Mouse (Mus musculus): ENCODE data around the gene Efcc1. TPM values are rescaled to one million over a fixed set of nuclear protein-coding genes. Genes with fewer than 3 reads are reported as not detected.

Efcc1 gene
- polyA plus RNA-seq, 1 experiment = 3.0 TPM

DNA sequence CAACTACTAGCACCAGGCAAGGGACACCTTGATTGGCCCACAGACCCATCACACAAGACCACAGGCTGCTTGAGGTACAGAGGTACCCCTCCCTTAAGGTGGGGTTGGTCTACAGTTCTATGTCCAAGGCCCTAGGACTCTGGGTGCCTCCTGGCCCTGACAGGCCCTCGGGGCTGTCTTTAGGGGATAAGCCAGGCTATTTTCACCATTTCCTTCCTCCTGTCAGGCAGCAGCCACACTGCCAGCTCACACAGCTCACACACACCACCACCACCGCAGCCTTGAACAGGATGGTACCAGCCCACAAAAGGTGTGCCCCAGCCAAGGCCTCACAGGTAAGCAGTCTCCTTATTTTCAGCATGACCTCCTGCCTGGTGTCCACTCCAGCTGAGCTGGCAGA is 47.2 kb downstream of the Efcc1 start, which contains the start of gene Gp9:
Gene Gp9, plus strand, starts transcription at position 231 of the 400 bp plus-strand sequence.
- H3K4me3 ChIP-seq (ENCODE audit: insufficient read depth, low read depth, low read length) = no peak within 1 kb of the TSS
- TF ChIP-seq CTCF (conservative IDR thresholded peaks at IDR 0.05; ENCODE audit: insufficient read depth, insufficient read length, low read depth, low read length) (no peak), POLR2A (IDR thresholded peaks at IDR 0.05; ENCODE audit: low read depth, low read length) (no peak)
- no peaks in the 10 kb centered on the region for H3K27me3 ChIP-seq (replicated peaks; ENCODE audit: control insufficient read depth, insufficient read depth, low read length)
- H3K4me1 ChIP-seq (ENCODE audit: control insufficient read depth, insufficient read depth, low read length) = peaks cover 3% of the 10 kb centered on the region; the same call in 1 of the 2 replicates
- no peak within 1 kb of the TSS for H3K27ac ChIP-seq (ENCODE audit: insufficient read depth, low read depth, low read length)
- no peak for DNase-seq
- 36% methylated on average over 2 of the region's 2 CpGs for WGBS
- no peaks in the 10 kb centered on the region for H3K36me3 ChIP-seq (ENCODE audit: control insufficient read depth, insufficient read depth, low read length)

DNA sequence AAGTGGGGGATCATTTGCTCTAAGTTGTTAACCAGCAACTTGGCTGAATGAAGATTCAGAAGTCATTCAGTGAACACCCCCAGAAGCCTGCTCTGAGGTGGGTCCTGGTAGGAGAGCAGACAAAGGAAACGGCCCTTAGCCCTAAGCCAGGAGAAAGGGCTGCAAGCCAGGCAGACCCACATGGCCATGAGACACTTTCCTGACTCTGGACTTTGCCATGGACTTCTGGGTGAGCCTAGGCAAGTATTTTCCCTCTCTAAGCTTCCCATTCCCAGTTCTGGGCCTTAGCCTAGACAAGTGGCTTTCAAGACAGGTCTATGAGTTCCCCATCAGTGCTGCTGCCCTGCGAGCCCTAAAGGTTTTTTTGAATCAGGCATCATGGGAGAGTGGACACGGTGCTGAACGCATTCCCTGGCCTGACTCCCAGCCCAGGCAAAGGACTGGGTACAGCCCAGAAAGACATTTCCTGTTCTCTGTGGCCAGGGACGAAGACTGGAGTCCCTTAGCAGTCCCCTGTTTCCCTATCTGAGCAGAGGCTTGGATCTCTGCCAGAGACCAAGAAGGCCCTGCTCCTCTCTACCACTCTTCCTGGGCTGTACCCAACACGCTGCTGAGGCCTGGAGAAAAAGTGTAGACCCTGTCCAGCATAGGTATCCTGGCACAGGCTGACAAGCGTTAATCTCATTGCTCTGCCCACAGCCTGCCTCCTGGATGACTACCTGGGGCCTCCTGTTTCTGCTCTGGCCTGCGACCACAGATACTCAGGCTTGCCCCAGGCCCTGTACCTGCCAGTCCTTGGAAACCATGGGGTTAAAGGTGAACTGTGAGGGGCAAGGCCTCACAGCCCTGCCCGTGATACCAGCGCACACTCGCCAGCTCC is 47.9 kb downstream of the Efcc1 start:
- WGBS = 55% methylated on average over 11 of the region's 11 CpGs
- Histone ChIP-seq H3K27me3 (replicated peaks; ENCODE audit: control insufficient read depth, insufficient read depth, low read length) (no peaks in the 10 kb centered on the region), H3K36me3 (ENCODE audit: control insufficient read depth, insufficient read depth, low read length) (no peaks in the 10 kb centered on the region), H3K4me1 (ENCODE audit: control insufficient read depth, insufficient read depth, low read length) (peaks cover 3% of the 10 kb centered on the region; the same call in 1 of the 2 replicates), H3K27ac (ENCODE audit: insufficient read depth, low read depth, low read length) (no peak overlapping the region), H3K4me3 (ENCODE audit: insufficient read depth, low read depth, low read length) (no peak overlapping the region)
- peak; percentile 47 for DNase-seq
- TF ChIP-seq CTCF (conservative IDR thresholded peaks at IDR 0.05; ENCODE audit: insufficient read depth, insufficient read length, low read depth, low read length) (no peak), POLR2A (IDR thresholded peaks at IDR 0.05; ENCODE audit: low read depth, low read length) (no peak)

DNA sequence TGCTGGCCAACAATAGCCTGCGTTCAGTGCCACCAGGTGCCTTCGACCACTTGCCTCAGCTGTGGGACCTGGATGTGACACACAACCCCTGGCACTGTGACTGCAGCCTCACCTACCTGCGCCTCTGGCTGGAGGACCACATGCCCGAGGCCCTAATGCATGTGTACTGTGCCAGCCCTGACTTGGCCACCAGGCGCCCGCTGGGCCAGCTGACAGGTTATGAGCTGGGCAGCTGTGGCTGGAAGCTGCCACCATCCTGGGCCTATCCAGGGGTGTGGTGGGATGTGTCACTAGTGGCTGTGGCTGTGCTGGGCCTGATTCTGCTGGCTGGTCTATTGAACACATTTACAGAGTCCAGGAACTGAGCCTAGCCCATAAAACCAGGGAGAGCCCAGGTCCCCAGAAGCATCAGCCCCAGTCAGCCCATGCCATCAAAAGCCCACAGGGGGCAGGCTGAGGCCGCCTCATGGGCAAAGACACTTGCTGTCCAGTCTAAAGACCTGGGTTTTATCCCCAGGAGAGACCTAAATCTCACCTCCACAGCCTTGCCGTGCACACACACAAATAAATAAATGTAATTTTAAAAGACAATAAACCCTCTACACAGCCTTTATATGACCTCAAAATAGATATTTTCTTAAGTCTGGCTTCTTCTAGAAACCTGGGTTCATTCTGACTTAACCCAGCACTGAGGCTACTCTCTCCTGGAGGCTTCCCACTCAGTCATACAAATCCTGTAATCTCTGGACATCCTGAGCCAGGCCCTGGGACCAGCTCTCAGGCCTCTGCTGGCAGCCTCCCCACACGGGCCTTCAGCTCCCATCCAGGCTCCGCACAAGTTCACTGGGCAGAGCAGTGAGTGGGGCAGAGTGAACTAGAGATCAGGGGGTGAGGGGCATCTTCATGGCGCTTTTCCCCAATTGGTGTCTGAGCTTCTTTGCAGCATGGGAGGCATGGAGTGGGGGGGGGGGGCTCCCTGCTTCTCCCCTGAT is 48.8 kb downstream of the Efcc1 start:
- no peak for DNase-seq
- 89% methylated on average over 11 of the region's 11 CpGs for WGBS

DNA sequence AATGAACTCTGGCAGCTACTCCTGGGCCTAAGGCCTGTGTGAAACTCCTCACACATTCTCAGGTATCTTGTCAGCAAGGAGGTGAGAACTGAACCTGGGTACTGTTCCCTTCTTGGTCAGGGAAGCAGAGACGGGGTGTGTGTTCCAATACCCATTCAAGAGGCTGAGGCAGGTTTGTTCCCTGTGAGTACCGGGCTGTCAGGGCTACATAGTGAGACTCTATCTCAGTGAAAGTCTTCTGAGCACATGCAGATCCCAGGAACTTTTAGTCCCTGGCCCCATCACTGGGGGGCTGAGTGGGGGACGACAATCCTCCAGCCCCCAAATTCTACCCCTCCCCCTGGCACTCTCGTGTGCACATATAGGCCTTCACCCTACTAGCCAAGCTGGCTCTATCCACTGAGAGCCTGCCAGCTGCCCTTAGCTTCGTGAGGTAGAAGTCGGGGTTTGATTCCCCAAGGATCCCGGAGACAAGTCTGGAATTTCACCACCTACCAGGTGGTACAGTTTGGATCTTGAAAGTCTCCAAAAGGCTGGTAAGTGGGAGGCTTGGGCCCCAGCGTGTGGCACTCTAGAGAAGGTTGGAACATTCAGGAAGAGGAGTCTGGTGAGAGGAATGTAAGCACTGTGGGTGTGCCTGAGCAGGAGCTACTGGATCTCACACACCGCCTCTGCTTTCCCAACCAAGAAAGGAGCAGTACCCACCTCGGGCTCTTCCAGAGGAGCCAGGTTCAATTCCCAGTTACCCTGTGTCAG is 50.1 kb downstream of the Efcc1 start:
- TF ChIP-seq CTCF (conservative IDR thresholded peaks at IDR 0.05; ENCODE audit: insufficient read depth, insufficient read length, low read depth, low read length) (no peak), POLR2A (IDR thresholded peaks at IDR 0.05; ENCODE audit: low read depth, low read length) (no peak)
- WGBS = 86% methylated on average over 10 of the region's 10 CpGs
- no peak overlapping the region for H3K27ac ChIP-seq (ENCODE audit: insufficient read depth, low read depth, low read length)
- no peak for DNase-seq
- peaks cover 3% of the 10 kb centered on the region; the same call in 1 of the 2 replicates for H3K4me1 ChIP-seq (ENCODE audit: control insufficient read depth, insufficient read depth, low read length)
- H3K36me3 ChIP-seq (ENCODE audit: control insufficient read depth, insufficient read depth, low read length) = no peaks in the 10 kb centered on the region
- H3K27me3 ChIP-seq (replicated peaks; ENCODE audit: control insufficient read depth, insufficient read depth, low read length) = no peaks in the 10 kb centered on the region
- no peak overlapping the region for H3K4me3 ChIP-seq (ENCODE audit: insufficient read depth, low read depth, low read length)

More for the DNA sequence above, 48.8 kb downstream of the Efcc1 start:
- H3K36me3 ChIP-seq (ENCODE audit: control insufficient read depth, insufficient read depth, low read length) = no peaks in the 10 kb centered on the region
- no peaks in the 10 kb centered on the region for H3K27me3 ChIP-seq (replicated peaks; ENCODE audit: control insufficient read depth, insufficient read depth, low read length)
- no peak overlapping the region for H3K27ac ChIP-seq (ENCODE audit: insufficient read depth, low read depth, low read length)
- peaks cover 3% of the 10 kb centered on the region; the same call in 1 of the 2 replicates for H3K4me1 ChIP-seq (ENCODE audit: control insufficient read depth, insufficient read depth, low read length)
- no peak overlapping the region for H3K4me3 ChIP-seq (ENCODE audit: insufficient read depth, low read depth, low read length)
- TF ChIP-seq CTCF (conservative IDR thresholded peaks at IDR 0.05; ENCODE audit: insufficient read depth, insufficient read length, low read depth, low read length) (peak; percentile 39), POLR2A (IDR thresholded peaks at IDR 0.05; ENCODE audit: low read depth, low read length) (no peak)

DNA sequence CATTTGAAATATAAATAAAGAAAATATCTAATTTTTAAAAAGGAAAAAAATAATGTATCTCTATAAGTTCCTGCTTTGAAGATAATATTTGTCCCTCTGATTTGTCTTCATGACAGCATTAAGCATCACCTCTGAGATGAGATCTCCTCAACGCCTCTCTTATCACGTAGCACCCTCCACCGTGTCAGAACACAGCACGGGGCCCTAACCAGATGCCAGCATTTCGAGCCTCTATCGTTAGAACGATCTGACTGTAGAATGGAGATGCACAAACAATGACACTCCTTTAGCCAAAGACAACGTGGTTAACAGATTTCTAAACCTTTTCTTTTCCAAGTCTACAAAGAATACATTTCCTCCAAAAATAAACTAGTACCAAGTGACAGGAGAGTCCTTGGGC is 53.4 kb downstream of the Efcc1 start:
- TF ChIP-seq POLR2A (IDR thresholded peaks at IDR 0.05; ENCODE audit: low read depth, low read length) (no peak), CTCF (conservative IDR thresholded peaks at IDR 0.05; ENCODE audit: insufficient read depth, insufficient read length, low read depth, low read length) (no peak)
- WGBS = 78% methylated on average over 8 of the region's 8 CpGs
- Histone ChIP-seq H3K27me3 (replicated peaks; ENCODE audit: control insufficient read depth, insufficient read depth, low read length) (no peaks in the 10 kb centered on the region), H3K36me3 (ENCODE audit: control insufficient read depth, insufficient read depth, low read length) (no peaks in the 10 kb centered on the region), H3K27ac (ENCODE audit: insufficient read depth, low read depth, low read length) (no peak overlapping the region), H3K4me1 (ENCODE audit: control insufficient read depth, insufficient read depth, low read length) (0 out of 2 replicates have a peak, but pooled peaks cover 2% of the 10 kb centered on the region), H3K4me3 (ENCODE audit: insufficient read depth, low read depth, low read length) (no peak overlapping the region)
- DNase-seq = no peak

DNA sequence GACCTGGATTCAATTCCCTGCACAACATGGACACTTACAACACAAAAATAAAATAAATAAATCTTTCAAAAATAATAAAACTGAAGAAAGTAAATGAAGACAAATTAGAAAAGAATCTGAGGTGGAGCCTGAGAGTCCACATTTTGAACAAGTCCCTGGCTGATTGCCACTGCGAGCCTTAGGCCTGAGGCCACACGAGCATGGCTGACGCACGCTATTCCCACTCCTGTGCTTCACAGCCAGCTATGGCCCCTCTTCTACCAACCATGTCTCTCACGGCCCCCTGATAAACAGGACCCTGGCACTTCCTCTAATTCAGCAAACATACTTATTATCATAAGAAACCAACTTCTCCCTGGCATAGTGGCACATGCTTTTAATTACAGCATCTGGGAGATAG is 56.0 kb downstream of the Efcc1 start:
- TF ChIP-seq CTCF (conservative IDR thresholded peaks at IDR 0.05; ENCODE audit: insufficient read depth, insufficient read length, low read depth, low read length) = no peak
- no peak for TF ChIP-seq POLR2A (IDR thresholded peaks at IDR 0.05; ENCODE audit: low read depth, low read length)
- WGBS = 86% methylated on average over 5 of the region's 5 CpGs
- Histone ChIP-seq H3K27ac (ENCODE audit: insufficient read depth, low read depth, low read length) (no peak overlapping the region), H3K27me3 (replicated peaks; ENCODE audit: control insufficient read depth, insufficient read depth, low read length) (no peaks in the 10 kb centered on the region), H3K36me3 (ENCODE audit: control insufficient read depth, insufficient read depth, low read length) (no peaks in the 10 kb centered on the region), H3K4me3 (ENCODE audit: insufficient read depth, low read depth, low read length) (no peak overlapping the region), H3K4me1 (ENCODE audit: control insufficient read depth, insufficient read depth, low read length) (0 out of 2 replicates have a peak, but pooled peaks cover 2% of the 10 kb centered on the region)
- no peak for DNase-seq

Measured in kidney, adult 2 months (tissue).